Mouse (Mus musculus) heart, postnatal 0 days (tissue): Measurements from ENCODE around the gene Plxna2. TPM values are rescaled to one million over a fixed set of nuclear protein-coding genes. Genes with fewer than 3 reads are reported as not detected.
A peak's percentile ranks its signal among the peaks of the same experiment; 100 is the strongest.

Experiments used
- ATAC-seq: fragments of 200-750 bp; cut with Nextera tagmentation; 2 replicates; pipeline ENCODE4 v1.8.0; 2017; ENCODE audit warnings: low read depth, moderate number of reproducible peaks, moderate library complexity; ENCODE audit not compliant: insufficient read depth
- DNase-seq: peaks from one replicate; pipeline ENCODE4 v3.0.0-alpha.2; 2016; ENCODE audit warnings: low spot score
- H3K27ac ChIP-seq: fragments of 300-500 bp; sonication (generic); 2 replicates; pipeline ENCODE4 v1.5.1; 2014; ENCODE audit warnings: low read depth, mild to moderate bottlenecking
- H3K27me3 ChIP-seq: fragments of 300-500 bp; sonication (generic); 2 replicates; pipeline ENCODE4 v1.6.1; 2014; ENCODE audit warnings: low read length, mixed read lengths; ENCODE audit not compliant: control insufficient read depth, insufficient read depth
- H3K36me3 ChIP-seq: fragments of 300-500 bp; sonication (generic); replicated peaks from 2 replicates; pipeline ENCODE4 v1.6.1; 2014; ENCODE audit warnings: low read length, mixed read lengths; ENCODE audit not compliant: control insufficient read depth, insufficient read depth
- H3K4me1 ChIP-seq: fragments of 300-500 bp; sonication (generic); 2 replicates; pipeline ENCODE4 v1.6.1; 2014; ENCODE audit warnings: antibody characterized with exemption; ENCODE audit not compliant: control insufficient read depth, insufficient read depth
- H3K4me2 ChIP-seq: fragments of 300-500 bp; sonication (generic); 2 replicates; pipeline ENCODE4 v1.6.1; 2014; ENCODE audit warnings: low read depth, mild to moderate bottlenecking, low read length, moderate library complexity
- H3K4me3 ChIP-seq: fragments of 300-500 bp; sonication (generic); 2 replicates; pipeline ENCODE4 v1.5.1; 2014; ENCODE audit warnings: low read depth, low read length
- H3K9ac ChIP-seq: fragments of 300-500 bp; sonication (generic); replicated peaks from 2 replicates; pipeline ENCODE4 v1.6.1; 2014; ENCODE audit warnings: low read depth, low read length, mixed read lengths
- H3K9me3 ChIP-seq: fragments of 300-500 bp; sonication (generic); replicated peaks from 2 replicates; pipeline ENCODE4 v1.6.1; 2016; ENCODE audit warnings: low read length; ENCODE audit not compliant: control insufficient read depth
- CTCF ChIP-seq: IDR thresholded peaks from 2 replicates; pipeline ENCODE4 v1.5.1; 2016; ENCODE audit warnings: antibody characterized with exemption, control low read depth, low read depth
- EP300 ChIP-seq: IDR thresholded peaks from 2 replicates; pipeline ENCODE4 v1.6.1; 2016; ENCODE audit warnings: antibody characterized with exemption, low read depth
- WGBS: fragments of 180-500 bp; shearing (Covaris S2); extraction: QIAGEN DNeasy Blood & Tissue Kit; methylation state at CpG from one replicate; pipeline ENCODE4 v1.1.7; 2014; 5-methylcytosine and 5-hydroxymethylcytosine counted together
- polyA plus RNA-seq: library from polyadenylated mRNA; unstranded; fragments of >200 nt; fragmentation: Nextera tagmentation; extraction: Ambion mirVana; gene quantifications from 2 replicates; pipeline ENCODE4 v1.2.1, GENCODE M21; 2015
- total RNA-seq: library from RNA; depleted of rRNA; stranded (reverse); fragments of >200 nt; gene quantifications from 2 replicates; pipeline ENCODE4 v1.2.3, GENCODE M21; 2014; ENCODE audit warnings: low replicate concordance

Plxna2 gene
- total and polyA plus RNA-seq, 2 experiments from 2014 or later: 4.0 to 14.4 TPM

GRCm38 (mm10) chr1:194685896-194686295, 67.9 kb downstream of the Plxna2 start:
- no peaks in the 10 kb centered on the region for H3K27me3 ChIP-seq
- no peak overlapping the region for H3K9ac ChIP-seq
- ATAC-seq (no peak), DNase-seq (no peak)
- no peaks in the 10 kb centered on the region for H3K9me3 ChIP-seq
- peaks cover 57% of the 10 kb centered on the region for H3K4me1 ChIP-seq
- TF ChIP-seq CTCF: no peak
- no peak for TF ChIP-seq EP300
- 35% methylated on average over 2 of the region's 2 CpGs for WGBS
- no peaks in the 10 kb centered on the region for H3K36me3 ChIP-seq
- H3K4me3 ChIP-seq: no peak overlapping the region
- no peak overlapping the region for H3K4me2 ChIP-seq
- no peak overlapping the region for H3K27ac ChIP-seq

GRCm38 (mm10) chr1:194687746-194688145, 69.7 kb downstream of the Plxna2 start:
- 0% methylated on average over 1 of the region's 1 CpGs for WGBS
- ATAC-seq: peak; percentile 82
- peak; percentile 43 for DNase-seq

GRCm38 (mm10) chr1:194688161-194688560, 70.1 kb downstream of the Plxna2 start:
- Histone ChIP-seq H3K9me3 (no peaks in the 10 kb centered on the region), H3K4me1 (peaks cover 39% of the 10 kb centered on the region), H3K4me3 (no peak overlapping the region), H3K27me3 (no peaks in the 10 kb centered on the region), H3K9ac (no peak overlapping the region), H3K4me2 (no peak overlapping the region), H3K36me3 (no peaks in the 10 kb centered on the region), H3K27ac (peak overlapping the region; percentile 59)
- WGBS: 20% methylated on average over 2 of the region's 2 CpGs
- ATAC-seq (no peak), DNase-seq (no peak)
- no peak for TF ChIP-seq EP300
- TF ChIP-seq CTCF: no peak

More at GRCm38 (mm10) chr1:194687746-194688145, 69.7 kb downstream of the Plxna2 start:
- no peaks in the 10 kb centered on the region for H3K9me3 ChIP-seq
- H3K4me3 ChIP-seq: no peak overlapping the region
- no peaks in the 10 kb centered on the region for H3K36me3 ChIP-seq
- no peak overlapping the region for H3K9ac ChIP-seq
- H3K27me3 ChIP-seq: no peaks in the 10 kb centered on the region
- H3K27ac ChIP-seq: peak overlapping the region; percentile 59
- no peak overlapping the region for H3K4me2 ChIP-seq
- TF ChIP-seq CTCF (no peak), EP300 (no peak)
- peaks cover 39% of the 10 kb centered on the region for H3K4me1 ChIP-seq

GRCm38 (mm10) chr1:194693063-194693462, 75.0 kb downstream of the Plxna2 start:
- 0 out of 2 replicates have a peak overlapping the region, but pooled peaks have one; percentile 25 for H3K27ac ChIP-seq
- peaks cover 49% of the 10 kb centered on the region for H3K4me1 ChIP-seq

GRCm38 (mm10) chr1:194693488-194693887, 75.5 kb downstream of the Plxna2 start:
- H3K27ac ChIP-seq: 0 out of 2 replicates have a peak overlapping the region, but pooled peaks have one; percentile 25
- H3K9ac ChIP-seq: no peak overlapping the region
- no peaks in the 10 kb centered on the region for H3K36me3 ChIP-seq
- H3K9me3 ChIP-seq: no peaks in the 10 kb centered on the region
- DNase-seq (no peak), ATAC-seq (peak; percentile 68)
- H3K4me3 ChIP-seq: no peak overlapping the region
- H3K4me1 ChIP-seq: peaks cover 46% of the 10 kb centered on the region
- 45% methylated on average over 2 of the region's 2 CpGs for WGBS
- no peaks in the 10 kb centered on the region for H3K27me3 ChIP-seq
- H3K4me2 ChIP-seq: no peak overlapping the region
- TF ChIP-seq CTCF (no peak), EP300 (no peak)

More at GRCm38 (mm10) chr1:194693063-194693462, 75.0 kb downstream of the Plxna2 start:
- ATAC-seq (no peak), DNase-seq (no peak)
- Histone ChIP-seq H3K27me3 (no peaks in the 10 kb centered on the region), H3K9ac (no peak overlapping the region), H3K36me3 (no peaks in the 10 kb centered on the region), H3K9me3 (no peaks in the 10 kb centered on the region), H3K4me2 (no peak overlapping the region), H3K4me3 (no peak overlapping the region)
- no peak for TF ChIP-seq EP300
- no peak for TF ChIP-seq CTCF

- Histone ChIP-seq H3K27ac (no peak overlapping the region), H3K27me3 (no peaks in the 10 kb centered on the region), H3K9me3 (no peaks in the 10 kb centered on the region), H3K4me1 (peaks cover 53% of the 10 kb centered on the region), H3K4me3 (no peak overlapping the region), H3K4me2 (no peak overlapping the region), H3K36me3 (no peaks in the 10 kb centered on the region), H3K9ac (no peak overlapping the region)
- DNase-seq (no peak), ATAC-seq (no peak)
- TF ChIP-seq EP300 (no peak), CTCF (no peak)
- 88% methylated on average over 2 of the region's 2 CpGs for WGBS
These were observed 76.8 kb downstream of the Plxna2 start for GRCm38 (mm10) chr1:194694805-194695204.
